ENCODE assay signal across 15 mouse cellular contexts in genomic region chr12:81128693-81129092, GRCm38 (mm10).
"Had no signal": no experiment of that assay in that cellular context is flagged by ENCODE, and none has a peak within 500 bp of the region (broad histone marks: within the 10 kb centered on the region; RNA-seq: fewer than 3 reads in every experiment).

No protein-coding gene starts in this region.

- H3K4me3 ChIP-seq: neural tube, embryonic 15.5 days; stomach, embryonic 15.5 days had no signal

- DNase-seq: retina, postnatal 1 day; right cerebral cortex, adult 18-20 months; right cerebral cortex, postnatal 14 days; right cerebral cortex, postnatal 25 days; right cerebral cortex, postnatal 4 days; spleen, adult 18-20 months; thymus, adult 18-20 months; thymus, adult 2 months; thymus, postnatal 14 days; thymus, postnatal 25 days; thymus, postnatal 36 days; thymus, postnatal 4 days had no signal

- H3K4me1 ChIP-seq: stomach, embryonic 15.5 days had no signal

- H3K27ac ChIP-seq: neural tube, embryonic 15.5 days; stomach, embryonic 15.5 days; stomach, postnatal 0 days had no signal

- H3K36me3 ChIP-seq: neural tube, embryonic 15.5 days; stomach, embryonic 15.5 days had no signal

- H3K9me3 ChIP-seq: neural tube, embryonic 15.5 days; stomach, embryonic 15.5 days had no signal

- H3K27me3 ChIP-seq: neural tube, embryonic 15.5 days; stomach, embryonic 15.5 days had no signal
